Mouse (Mus musculus): Measurements from ENCODE around the gene Mroh9. TPM values are rescaled to one million over a fixed set of nuclear protein-coding genes. Genes with fewer than 3 reads are reported as not detected.

The Mroh9 gene
- total RNA-seq (2021), result not detected

DNA sequence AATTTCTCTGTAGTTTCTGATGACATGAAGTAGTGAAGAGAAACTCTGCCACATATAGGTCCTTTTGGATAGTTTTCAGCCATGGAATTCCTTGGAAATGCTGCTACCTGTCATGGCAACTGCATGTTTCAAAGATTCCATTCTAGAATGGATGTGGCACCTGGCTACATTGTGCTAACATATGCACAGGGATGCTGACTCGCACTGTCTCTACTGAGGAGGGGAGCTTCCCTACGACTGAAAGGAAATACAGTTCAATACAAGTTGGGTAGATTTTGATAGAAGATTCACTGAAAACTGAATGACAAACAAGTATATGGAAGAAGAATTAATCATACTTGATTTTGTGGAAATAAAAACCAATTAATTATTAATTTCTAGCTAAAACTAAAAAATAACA, at the start of gene Mroh9:
Gene Mroh9 (minus strand): TSS at position 101 of the 400 bp plus-strand sequence.
- intact Hi-C loops (cut with DNase I), result no loop called here
- no peak for DNase-seq

DNA sequence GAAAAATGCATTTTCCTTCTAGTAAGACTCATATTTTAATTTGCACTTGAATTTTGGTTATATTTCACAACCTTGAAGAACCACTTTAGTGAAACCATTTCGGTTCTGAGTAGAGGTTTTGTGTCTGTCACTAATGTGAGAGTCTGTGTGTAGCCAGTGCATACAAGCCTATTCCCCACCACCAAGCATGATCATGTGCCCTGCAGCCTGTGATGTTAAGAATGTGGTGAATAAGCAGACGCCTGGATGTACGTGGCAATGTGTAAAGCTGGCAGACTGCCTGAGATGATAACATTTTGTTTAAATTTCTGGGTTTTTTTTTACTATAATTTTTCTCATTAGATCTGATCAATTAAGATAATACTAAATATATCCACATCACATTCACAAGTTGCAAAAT, 44.5 kb upstream of the Mroh9 start:
- no peak for DNase-seq
- intact Hi-C loops (cut with DNase I), result no loop called here

DNA sequence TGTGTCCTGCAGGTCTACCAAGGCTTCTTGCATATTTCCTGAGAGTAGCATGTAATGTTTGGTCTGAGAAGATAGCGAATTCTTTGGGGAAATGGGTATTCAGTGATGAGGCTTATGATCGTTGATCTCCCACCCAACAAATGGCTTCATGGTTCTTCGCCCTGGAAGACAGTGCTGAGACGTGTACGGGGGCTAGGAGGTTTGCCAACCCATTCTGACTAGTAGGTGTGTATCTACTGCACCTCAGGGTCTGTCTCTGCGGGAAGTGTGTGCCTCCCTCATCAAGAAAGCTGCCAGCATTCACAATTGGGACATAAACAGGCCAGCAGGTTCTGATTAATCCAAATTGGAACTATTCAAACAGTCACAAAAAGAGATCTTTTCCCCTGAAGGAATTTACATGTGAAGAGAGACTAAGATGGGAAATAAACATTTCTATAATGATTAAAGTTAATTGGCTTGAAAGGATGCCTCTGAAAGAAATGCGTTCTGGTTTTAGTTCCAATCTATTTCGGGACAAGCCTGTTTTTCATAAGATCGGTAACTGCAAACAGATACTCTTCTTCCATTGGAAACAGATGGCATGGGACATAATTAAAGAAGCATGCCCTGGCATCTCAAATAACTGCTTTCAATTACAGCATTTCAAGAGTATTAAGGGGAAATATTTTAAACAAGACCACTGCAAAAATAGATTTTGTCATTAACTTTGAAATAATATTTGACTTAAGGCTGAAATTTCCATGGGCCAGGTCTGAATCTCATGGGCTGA, 43.8 kb upstream of the Mroh9 start:
- intact Hi-C loops (cut with DNase I), result no loop called here
- no peak for DNase-seq

- intact Hi-C loops (cut with DNase I), result no loop called here
- no peak for DNase-seq
Measured at GRCm38 (mm10) chr1:163126175-163126881, 40.9 kb upstream of the Mroh9 start.

GRCm38 (mm10) chr1:163122414-163122813, 36.9 kb upstream of the Mroh9 start:
- no peak for DNase-seq
- intact Hi-C loops (cut with DNase I), result no loop called here

- intact Hi-C loops (cut with DNase I), result no loop called here
- no peak for DNase-seq
Measured at GRCm38 (mm10) chr1:163113461-163114174, 28.1 kb upstream of the Mroh9 start.

DNA sequence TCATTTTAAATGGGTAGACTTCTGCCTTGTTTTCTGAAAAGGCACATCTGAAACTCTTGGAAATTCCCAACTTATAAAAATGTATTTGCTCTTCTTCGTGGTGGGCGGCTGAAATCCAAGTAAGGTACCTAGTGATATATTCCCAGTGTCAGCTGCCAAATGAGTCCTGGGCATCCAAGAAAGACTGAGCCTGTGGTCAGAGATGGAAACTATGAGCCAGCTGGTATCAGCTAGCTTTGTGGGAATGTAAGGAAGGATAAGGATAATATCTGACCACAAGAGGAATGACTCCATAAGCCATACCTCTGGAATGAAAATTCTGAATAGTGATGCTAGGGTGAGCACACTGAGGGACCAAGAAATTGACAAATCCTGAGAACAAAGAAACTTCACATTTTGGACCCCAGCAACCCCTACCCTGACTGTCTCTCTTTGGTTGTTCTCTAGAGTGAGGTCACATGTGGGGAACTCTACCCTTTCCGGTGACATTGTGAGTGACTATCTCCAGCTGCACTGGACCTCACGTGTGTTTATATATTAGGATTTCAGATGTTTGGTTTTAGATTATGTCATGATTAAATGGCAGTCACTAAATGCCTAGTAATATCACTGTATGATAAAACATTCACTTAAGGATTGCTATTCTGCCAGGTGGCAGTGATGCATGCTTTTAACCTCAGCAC, 27.2 kb upstream of the Mroh9 start:
- no peak for DNase-seq
- intact Hi-C loops (cut with DNase I), result no loop called here

DNA sequence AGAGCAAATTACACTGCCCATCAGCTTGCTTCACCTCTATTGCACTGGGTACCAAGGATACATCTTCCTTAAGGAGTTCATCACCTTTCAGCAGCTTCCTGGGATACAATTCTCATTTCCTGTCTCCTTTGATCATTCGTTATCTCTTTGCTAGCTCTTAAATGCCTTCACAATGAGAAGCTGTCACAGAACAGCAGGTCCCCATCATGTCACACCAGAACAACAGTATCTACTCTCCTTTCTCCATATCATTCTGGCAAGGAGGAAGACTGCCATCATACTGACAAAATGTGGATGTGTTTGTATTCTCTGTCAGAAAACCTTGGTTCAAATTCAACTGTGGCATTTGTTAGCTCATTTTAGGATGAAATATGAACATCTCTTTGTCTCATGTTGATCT, 19.5 kb upstream of the Mroh9 start:
- intact Hi-C loops (cut with DNase I), result no loop called here
- no peak for DNase-seq

DNA sequence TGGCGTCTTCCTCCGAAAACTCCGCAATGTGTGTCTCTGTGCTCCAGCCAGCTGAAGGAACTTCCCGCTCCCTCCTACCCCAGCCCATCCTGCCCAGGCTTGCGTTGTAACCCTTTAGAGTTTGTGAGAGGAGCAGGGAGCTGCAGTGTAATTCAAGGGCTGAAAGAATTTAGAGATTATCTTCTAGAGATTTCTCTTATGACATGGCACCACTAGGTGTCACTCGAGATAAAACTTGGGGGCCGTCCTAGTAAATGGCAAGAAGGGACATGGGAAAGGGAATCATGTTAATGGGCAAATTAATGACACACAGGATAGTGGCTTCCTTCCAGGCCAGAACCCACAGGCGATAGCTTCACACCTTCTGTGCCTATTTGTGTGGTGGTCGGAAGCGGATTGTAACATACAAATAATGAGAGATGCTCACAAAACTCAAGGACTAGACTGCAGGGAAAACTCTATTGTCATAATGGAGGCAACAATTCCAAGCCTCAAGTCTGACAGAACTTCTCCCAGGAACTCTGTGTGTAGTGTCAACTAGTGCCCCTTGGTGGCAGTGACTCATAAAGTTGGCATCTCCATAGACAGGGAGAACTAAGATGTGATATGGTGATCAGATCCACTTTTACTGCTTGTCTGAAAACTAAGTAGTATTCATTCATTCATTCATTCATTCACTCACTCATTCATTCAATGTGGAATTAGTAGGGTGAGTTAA, 6.1 kb upstream of the Mroh9 start:
- peak in 1 of 2 experiments; percentile 10 for DNase-seq
- intact Hi-C loops (cut with DNase I), result loop anchor here (2.0 kb wide), 1 partner anchor 819 kb away; no protein-coding TSS in a partner anchor

- peak; percentile 39 to 66 for DNase-seq
- intact Hi-C loops (cut with DNase I), result loop anchor here (1.0 kb wide), 2 partner anchors 174 to 256 kb away; no protein-coding TSS in a partner anchor
Measured at GRCm38 (mm10) chr1:163070502-163070901, 15.0 kb downstream of the Mroh9 start.

GRCm38 (mm10) chr1:163060381-163060780, 25.1 kb downstream of the Mroh9 start:
- intact Hi-C loops (cut with DNase I), result no loop called here
- DNase-seq, result no peak

DNA sequence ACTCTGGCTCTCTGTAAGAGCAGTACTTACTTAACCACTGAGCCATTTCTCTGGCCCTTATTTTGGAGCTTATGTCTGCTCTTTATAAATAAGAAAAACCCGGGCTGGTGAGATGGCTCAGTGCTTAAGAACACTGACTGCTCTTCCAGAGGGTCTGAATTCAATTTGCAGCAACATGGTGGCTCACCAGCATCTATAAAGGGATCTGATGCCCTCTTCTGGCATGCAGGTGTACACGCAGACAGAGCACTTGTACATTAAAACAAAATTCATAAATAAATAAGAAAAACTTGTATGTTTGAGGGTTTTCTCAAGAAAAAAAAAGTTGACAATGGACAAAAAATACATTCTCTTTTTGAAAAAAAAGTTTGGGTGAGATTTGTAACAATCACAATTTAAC, 28.1 kb downstream of the Mroh9 start:
- intact Hi-C loops (cut with DNase I), result loop anchor here (1.0 kb wide), 1 partner anchor 161 kb away; no protein-coding TSS in a partner anchor
- DNase-seq, result peak; percentile 13 to 15

- no peak for DNase-seq
Measured at GRCm38 (mm10) chr1:163055629-163056028, 29.8 kb downstream of the Mroh9 start.

GRCm38 (mm10) chr1:163023075-163023474, 62.4 kb downstream of the Mroh9 start:
- no peak for DNase-seq
- intact Hi-C loops (cut with DNase I), result no loop called here

More at GRCm38 (mm10) chr1:163055629-163056028, 29.8 kb downstream of the Mroh9 start:
- intact Hi-C loops (cut with DNase I), result no loop called here

GRCm38 (mm10) chr1:163009220-163009619, 76.2 kb downstream of the Mroh9 start:
- intact Hi-C loops (cut with DNase I), result no loop called here
- no peak for DNase-seq

GRCm38 (mm10) chr1:163003496-163003895, 82.0 kb downstream of the Mroh9 start:
- no peak for DNase-seq
- intact Hi-C loops (cut with DNase I), result no loop called here

GRCm38 (mm10) chr1:163001271-163001829, 84.1 kb downstream of the Mroh9 start:
- DNase-seq, result no peak
- intact Hi-C loops (cut with DNase I), result no loop called here

DNA sequence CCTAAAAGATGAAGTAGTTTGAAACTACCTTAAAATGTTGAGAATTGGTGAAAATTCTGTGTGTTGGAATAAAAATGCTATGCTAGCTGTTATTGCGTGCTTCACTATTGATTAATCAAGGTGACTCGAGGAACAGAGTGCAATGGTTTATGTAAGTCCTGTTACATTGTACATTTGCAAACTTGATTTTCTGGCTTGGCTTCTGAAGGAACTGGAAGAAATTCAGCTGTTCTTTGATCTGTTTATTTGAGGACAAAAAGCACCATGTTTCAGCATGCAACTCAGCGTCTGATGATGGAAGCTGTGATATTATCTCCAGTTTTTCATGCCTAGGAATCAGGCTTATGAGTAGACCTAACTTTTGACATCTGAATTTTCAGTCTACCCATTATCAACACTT, 97.9 kb downstream of the Mroh9 start:
- intact Hi-C loops (cut with DNase I), result no loop called here
- DNase-seq, result no peak

GRCm38 (mm10) chr1:162986777-162987176, 98.7 kb downstream of the Mroh9 start:
- intact Hi-C loops (cut with DNase I), result no loop called here
- DNase-seq, result no peak
